Mouse (Mus musculus) retina, postnatal 7 days (tissue): ENCODE measurements at regions not wholly inside any gene's neighbourhood (a gene's known extent, or its start where the extent isn't known, plus 50 kb on each side); places are given as distances from the start of the nearest gene placed in this dataset.

Source experiments
- DNase-seq: peaks from one replicate; pipeline ENCODE4 v3.0.0-alpha.2; 2012; ENCODE audit warnings: low read depth, low spot score

DNA sequence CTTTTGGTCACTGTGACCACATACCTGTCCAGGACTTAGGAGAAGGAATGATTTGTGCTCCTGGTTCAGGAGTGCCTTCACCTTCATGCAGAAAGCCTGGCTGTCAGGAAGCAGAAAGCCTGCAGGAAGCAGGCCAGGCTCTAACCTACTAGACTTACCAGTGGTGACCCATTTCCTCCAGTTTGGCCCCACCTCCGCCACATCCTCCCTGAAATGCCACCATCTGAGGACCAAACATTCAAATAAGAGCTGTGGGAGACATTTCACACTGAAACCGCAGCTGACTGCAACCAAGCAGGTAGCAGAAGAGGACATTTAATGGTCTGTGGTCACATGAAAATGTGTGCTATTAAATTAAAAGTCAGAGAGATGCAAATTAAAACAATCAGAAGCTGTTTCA, 50.3 kb upstream of the Armc2 start:
- no peak for DNase-seq
